Mouse (Mus musculus): ENCODE results near the gene Abhd10.
A peak's percentile ranks its signal among the peaks of the same experiment; 100 is the strongest.

Abhd10 gene

GRCm38 (mm10) chr16:45742615-45743476 lies at the start of gene Abhd10:
Gene Abhd10 (minus strand): TSS chr16:45742955.
- peak; percentile 92 to 96 for DNase-seq (ENCODE audit: low read depth in 2 of 2, low spot score in 2 of 2)

- no peak for DNase-seq (ENCODE audit: low read depth in 2 of 2, low spot score in 2 of 2)
Observed at GRCm38 (mm10) chr16:45791286-45791685, 48.5 kb upstream of the Abhd10 start.

- DNase-seq (ENCODE audit: low read depth in 2 of 2, low spot score in 2 of 2), result no peak
Observed at GRCm38 (mm10) chr16:45789311-45789710, 46.6 kb upstream of the Abhd10 start.

GRCm38 (mm10) chr16:45787650-45788049 lies 44.9 kb upstream of the Abhd10 start:
- DNase-seq (ENCODE audit: low read depth in 2 of 2, low spot score in 2 of 2), result no peak

GRCm38 (mm10) chr16:45786639-45787038 lies 43.9 kb upstream of the Abhd10 start:
- peak; percentile 21 to 36 for DNase-seq (ENCODE audit: low read depth in 2 of 2, low spot score in 2 of 2)

- no peak for DNase-seq (ENCODE audit: low read depth in 2 of 2, low spot score in 2 of 2)
Observed at GRCm38 (mm10) chr16:45780001-45780400, 37.2 kb upstream of the Abhd10 start.

GRCm38 (mm10) chr16:45774813-45775212 lies 32.1 kb upstream of the Abhd10 start:
- no peak for DNase-seq (ENCODE audit: low read depth in 2 of 2, low spot score in 2 of 2)

GRCm38 (mm10) chr16:45770914-45771313 lies 28.2 kb upstream of the Abhd10 start:
- no peak for DNase-seq (ENCODE audit: low read depth in 2 of 2, low spot score in 2 of 2)

- no peak for DNase-seq (ENCODE audit: low read depth in 2 of 2, low spot score in 2 of 2)
Observed at GRCm38 (mm10) chr16:45767853-45768640, 25.3 kb upstream of the Abhd10 start.

- no peak for DNase-seq (ENCODE audit: low read depth in 2 of 2, low spot score in 2 of 2)
Observed at GRCm38 (mm10) chr16:45767434-45767833, 24.7 kb upstream of the Abhd10 start.

GRCm38 (mm10) chr16:45765801-45766494 lies 23.2 kb upstream of the Abhd10 start:
- no peak for DNase-seq (ENCODE audit: low read depth in 2 of 2, low spot score in 2 of 2)

- no peak for DNase-seq (ENCODE audit: low read depth in 2 of 2, low spot score in 2 of 2)
Observed at GRCm38 (mm10) chr16:45765102-45765501, 22.3 kb upstream of the Abhd10 start.

- DNase-seq (ENCODE audit: low read depth in 2 of 2, low spot score in 2 of 2), result no peak
Observed at GRCm38 (mm10) chr16:45762859-45763505, 20.2 kb upstream of the Abhd10 start.

- no peak for DNase-seq (ENCODE audit: low read depth in 2 of 2, low spot score in 2 of 2)
Observed at GRCm38 (mm10) chr16:45761425-45761824, 18.7 kb upstream of the Abhd10 start.

- no peak for DNase-seq (ENCODE audit: low read depth in 2 of 2, low spot score in 2 of 2)
Observed at GRCm38 (mm10) chr16:45758726-45759269, 16.0 kb upstream of the Abhd10 start.

GRCm38 (mm10) chr16:45757421-45758078 lies 14.8 kb upstream of the Abhd10 start:
- DNase-seq (ENCODE audit: low read depth in 2 of 2, low spot score in 2 of 2), result no peak

GRCm38 (mm10) chr16:45756855-45757254 lies 14.1 kb upstream of the Abhd10 start:
- peak; percentile 40 to 53 for DNase-seq (ENCODE audit: low read depth in 2 of 2, low spot score in 2 of 2)

GRCm38 (mm10) chr16:45743591-45744144 lies 913 bp upstream of the Abhd10 start:
- no peak for DNase-seq (ENCODE audit: low read depth in 2 of 2, low spot score in 2 of 2)

GRCm38 (mm10) chr16:45737880-45738279 lies 4.9 kb downstream of the Abhd10 start:
- DNase-seq (ENCODE audit: low read depth in 2 of 2, low spot score in 2 of 2), result no peak

- DNase-seq (ENCODE audit: low read depth in 2 of 2, low spot score in 2 of 2), result no peak
Observed at GRCm38 (mm10) chr16:45736724-45737123, 6.0 kb downstream of the Abhd10 start.

All from CD8-positive naive resting alpha-beta T cell, adult 2 months (primary cell).